Mouse (Mus musculus) cerebellum, adult 2 months (tissue): ENCODE data around the gene Trmt2a. TPM values are rescaled to one million over a fixed set of nuclear protein-coding genes. Genes with fewer than 3 reads are reported as not detected.

Experiments used
- DNase-seq, 2 experiments: peaks; one replicate each; pipeline ENCODE4 v3.0.0; 2021
- H3K27ac ChIP-seq: fragments of 200-500 bp; 2 replicates; pipeline ENCODE4 v1.5.1; 2012; ENCODE audit warnings: low read length, control low read depth, inconsistent platforms; ENCODE audit not compliant: insufficient read depth
- H3K27me3 ChIP-seq: fragments of 200-500 bp; 2 replicates; pipeline ENCODE4 v1.6.1; 2012; ENCODE audit warnings: inconsistent platforms, mild to moderate bottlenecking, low read length, moderate library complexity; ENCODE audit not compliant: control insufficient read depth, insufficient read depth
- H3K4me1 ChIP-seq: fragments of 200-500 bp; 2 replicates; pipeline ENCODE4 v1.6.1; 2011; ENCODE audit warnings: low read length; ENCODE audit not compliant: control insufficient read depth, insufficient read depth
- H3K4me3 ChIP-seq: fragments of 200-500 bp; replicated peaks from 2 replicates; pipeline ENCODE3; 2011; ENCODE audit warnings: mild to moderate bottlenecking, low read depth, low read length, control low read depth; ENCODE audit not compliant: insufficient read depth
- CTCF ChIP-seq: fragments of 200-500 bp; IDR thresholded peaks from 2 replicates; pipeline ENCODE4 v1.5.1; 2011; ENCODE audit warnings: low read depth, mild to moderate bottlenecking, control low read depth, low read length, moderate library complexity, borderline replicate concordance; ENCODE audit not compliant: insufficient read depth
- POLR2A ChIP-seq: fragments of 200-500 bp; IDR thresholded peaks from 2 replicates; pipeline ENCODE4 v1.6.1; 2011; ENCODE audit warnings: low read length, control low read depth, borderline replicate concordance; ENCODE audit not compliant: insufficient read depth
- whole genome bisulfite sequencing: fragments of 180-500 bp; shearing (Covaris S2); methylation state at CpG from one replicate; pipeline ENCODE4 v1.1.7; 2018; 5-methylcytosine and 5-hydroxymethylcytosine counted together
- polyA plus RNA-seq: library from polyadenylated mRNA; depleted of rRNA; stranded (reverse); fragments of >200 nt; gene quantifications from 2 replicates; pipeline ENCODE4 v1.2.3, GENCODE M21; 2012

Gene Trmt2a
- polyA plus RNA-seq, 1 experiment = 96.0 TPM

GRCm38 (mm10) chr16:18249364-18249967, 987 bp downstream of the Trmt2a start:
- Histone ChIP-seq H3K4me3 (peak overlapping the region; percentile 85), H3K27ac (peak overlapping the region; percentile 62; the same call in 1 of the 2 replicates), H3K4me1 (peaks cover 7% of the 10 kb centered on the region), H3K27me3 (no peaks in the 10 kb centered on the region)
- peak; percentile 61 to 64 for DNase-seq
- WGBS = 1% methylated on average over 27 of the region's 27 CpGs
- no peak for TF ChIP-seq POLR2A
- TF ChIP-seq CTCF = no peak

- TF ChIP-seq CTCF = no peak
- no peak for TF ChIP-seq POLR2A
- Histone ChIP-seq H3K27me3 (no peaks in the 10 kb centered on the region), H3K4me1 (peaks cover 7% of the 10 kb centered on the region), H3K27ac (no peak overlapping the region), H3K4me3 (no peak overlapping the region)
- WGBS = 35% methylated on average over 4 of the region's 4 CpGs
- DNase-seq = no peak
These were observed 1.8 kb downstream of the Trmt2a start for GRCm38 (mm10) chr16:18250231-18250630.

- Histone ChIP-seq H3K4me3 (no peak overlapping the region), H3K4me1 (peaks cover 7% of the 10 kb centered on the region), H3K27ac (no peak overlapping the region), H3K27me3 (no peaks in the 10 kb centered on the region)
- WGBS = 38% methylated on average over 10 of the region's 10 CpGs
- no peak for DNase-seq
- TF ChIP-seq POLR2A (no peak), CTCF (no peak)
These were observed 2.6 kb downstream of the Trmt2a start for GRCm38 (mm10) chr16:18250828-18251790.

GRCm38 (mm10) chr16:18252736-18253135, 4.3 kb downstream of the Trmt2a start:
- Histone ChIP-seq H3K27ac (no peak overlapping the region), H3K27me3 (no peaks in the 10 kb centered on the region), H3K4me1 (peaks cover 7% of the 10 kb centered on the region), H3K4me3 (no peak overlapping the region)
- DNase-seq = no peak
- TF ChIP-seq CTCF = no peak
- TF ChIP-seq POLR2A = no peak
- WGBS = 74% methylated on average over 6 of the region's 6 CpGs

GRCm38 (mm10) chr16:18253866-18254265, 5.4 kb downstream of the Trmt2a start:
- H3K4me3 ChIP-seq = no peak overlapping the region
- no peak for DNase-seq
- H3K27me3 ChIP-seq = no peaks in the 10 kb centered on the region
- peaks cover 7% of the 10 kb centered on the region for H3K4me1 ChIP-seq
- no peak overlapping the region for H3K27ac ChIP-seq
- no peak for TF ChIP-seq CTCF
- TF ChIP-seq POLR2A = no peak
- WGBS = 84% methylated on average over 1 of the region's 1 CpGs

GRCm38 (mm10) chr16:18258221-18258620, 9.7 kb downstream of the Trmt2a start, which contains the start of gene Gm49776:
Gene Gm49776 (minus strand): TSS chr16:18258321.
- DNase-seq = no peak
- Histone ChIP-seq H3K27ac (no peak within 1 kb of the TSS), H3K4me1 (no peaks in the 10 kb centered on the region), H3K27me3 (no peaks in the 10 kb centered on the region), H3K4me3 (no peak within 1 kb of the TSS)
- TF ChIP-seq CTCF (no peak), POLR2A (no peak)
- 92% methylated on average over 2 of the region's 2 CpGs for WGBS

- 84% methylated on average over 2 of the region's 2 CpGs for WGBS
- DNase-seq = no peak
- no peaks in the 10 kb centered on the region for H3K27me3 ChIP-seq
- TF ChIP-seq CTCF (no peak), POLR2A (no peak)
- no peaks in the 10 kb centered on the region for H3K4me1 ChIP-seq
- no peak overlapping the region for H3K4me3 ChIP-seq
- H3K27ac ChIP-seq = no peak overlapping the region
These were observed 16.5 kb downstream of the Trmt2a start for GRCm38 (mm10) chr16:18265024-18265423.
